Mouse (Mus musculus) central nervous system, embryonic 14 days (tissue): ENCODE data around the gene Mepce. TPM values are rescaled to one million over a fixed set of nuclear protein-coding genes. Genes with fewer than 3 reads are reported as not detected.

Experiments
- polyA plus RNA-seq: library from polyadenylated mRNA; depleted of rRNA; stranded (reverse); fragments of >200 nt; gene quantifications from 2 replicates; pipeline ENCODE4 v1.2.3, GENCODE M21; 2012; rRNA removed

The Mepce gene
- polyA plus RNA-seq: 36.2 and 40.2 TPM in 2 replicates

DNA sequence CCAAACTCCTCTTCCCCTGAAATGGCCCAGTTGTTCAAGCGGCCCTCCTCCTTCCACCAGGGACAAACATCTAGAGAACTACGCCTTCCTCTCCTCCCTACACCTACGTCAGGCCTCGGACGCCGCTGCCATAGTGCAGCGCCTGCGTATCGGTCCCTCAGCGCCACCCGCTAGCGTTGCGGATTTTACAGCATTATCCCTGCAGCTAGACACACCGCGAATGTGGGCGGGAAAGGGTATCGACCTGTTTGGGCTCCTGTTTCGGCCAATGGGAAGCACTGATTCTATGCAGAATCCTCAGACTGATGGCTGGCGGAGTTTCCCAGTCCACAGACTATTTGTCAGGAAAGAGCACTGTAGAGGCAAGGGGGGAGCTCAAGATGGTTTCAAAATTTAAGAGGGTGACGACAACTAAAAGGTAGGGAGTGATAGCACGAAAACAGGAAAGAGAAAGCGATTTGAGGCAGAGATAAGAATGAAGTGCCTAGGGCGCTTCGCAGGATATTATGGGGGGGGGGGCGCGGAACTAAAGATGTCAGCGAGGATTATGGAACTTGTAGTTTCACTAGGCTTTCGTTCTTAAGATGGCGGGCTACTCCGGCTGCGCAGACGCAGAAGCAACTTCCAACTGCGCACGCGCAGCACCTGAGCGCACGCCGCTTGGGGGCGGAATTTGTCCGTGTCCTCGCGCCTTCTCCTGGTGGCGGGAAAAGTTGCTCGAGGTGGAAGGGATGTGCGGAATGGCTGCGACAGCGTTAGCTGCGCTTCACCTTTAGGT is at the start of gene Mepce, which contains the start of gene Zcwpw1:
Gene Mepce, minus strand, starts transcription at position 505 of the 778 bp plus-strand sequence.
Gene Zcwpw1, plus strand, starts transcription at position 648 of the 778 bp plus-strand sequence.

DNA sequence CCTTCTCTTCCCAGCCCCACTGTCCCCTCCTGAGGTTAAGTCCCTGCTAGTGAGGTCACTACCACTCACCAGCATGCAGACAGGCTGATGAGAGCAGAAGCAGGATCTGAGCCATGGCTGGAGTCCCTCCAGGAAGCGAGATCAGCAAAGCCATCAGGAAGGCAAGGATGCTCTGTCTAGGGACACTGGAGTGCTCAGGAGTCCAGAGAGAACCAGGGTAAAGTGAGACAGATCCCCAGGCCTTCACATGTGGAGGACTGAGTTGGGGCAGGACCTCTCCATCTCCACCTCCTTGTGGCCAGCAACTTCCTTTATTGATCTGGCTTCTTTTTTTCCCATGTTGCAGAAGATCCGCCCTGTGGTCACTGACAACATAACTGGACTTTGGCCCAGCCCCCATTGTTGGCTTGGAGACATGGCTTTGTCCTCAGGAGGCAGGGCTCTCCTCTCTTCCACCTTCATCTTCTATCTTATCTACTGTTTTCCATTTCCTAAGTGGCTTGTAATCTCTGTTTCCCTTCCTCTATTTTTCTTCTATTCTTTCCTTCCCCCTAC is 48.6 kb upstream of the Mepce start, which contains the start of gene Pilra:
Gene Pilra, minus strand, starts transcription at position 316 of the 555 bp plus-strand sequence.

DNA sequence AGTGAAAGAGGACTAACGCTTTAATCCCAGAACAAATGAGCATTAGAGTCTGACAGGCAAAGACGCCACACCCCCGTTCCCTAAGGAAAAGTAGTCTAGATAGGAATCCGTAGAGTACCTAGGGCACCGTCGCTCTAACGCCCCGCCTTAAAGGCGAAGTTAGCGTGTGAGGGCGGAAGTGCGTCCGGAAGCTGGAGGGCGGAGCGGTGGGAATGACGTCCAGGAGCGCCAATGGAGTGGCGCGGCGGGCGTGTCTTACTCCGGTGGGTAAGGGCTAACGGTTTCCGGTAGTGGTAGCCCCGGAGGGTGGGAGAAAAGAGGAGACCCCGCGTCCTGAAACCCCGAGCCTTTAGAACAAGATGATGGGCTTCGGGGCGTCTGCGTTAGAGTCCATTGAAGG is 8.8 kb downstream of the Mepce start, which contains the start of gene Ppp1r35:
Gene Ppp1r35, plus strand, starts transcription at position 215 of the 400 bp plus-strand sequence.

DNA sequence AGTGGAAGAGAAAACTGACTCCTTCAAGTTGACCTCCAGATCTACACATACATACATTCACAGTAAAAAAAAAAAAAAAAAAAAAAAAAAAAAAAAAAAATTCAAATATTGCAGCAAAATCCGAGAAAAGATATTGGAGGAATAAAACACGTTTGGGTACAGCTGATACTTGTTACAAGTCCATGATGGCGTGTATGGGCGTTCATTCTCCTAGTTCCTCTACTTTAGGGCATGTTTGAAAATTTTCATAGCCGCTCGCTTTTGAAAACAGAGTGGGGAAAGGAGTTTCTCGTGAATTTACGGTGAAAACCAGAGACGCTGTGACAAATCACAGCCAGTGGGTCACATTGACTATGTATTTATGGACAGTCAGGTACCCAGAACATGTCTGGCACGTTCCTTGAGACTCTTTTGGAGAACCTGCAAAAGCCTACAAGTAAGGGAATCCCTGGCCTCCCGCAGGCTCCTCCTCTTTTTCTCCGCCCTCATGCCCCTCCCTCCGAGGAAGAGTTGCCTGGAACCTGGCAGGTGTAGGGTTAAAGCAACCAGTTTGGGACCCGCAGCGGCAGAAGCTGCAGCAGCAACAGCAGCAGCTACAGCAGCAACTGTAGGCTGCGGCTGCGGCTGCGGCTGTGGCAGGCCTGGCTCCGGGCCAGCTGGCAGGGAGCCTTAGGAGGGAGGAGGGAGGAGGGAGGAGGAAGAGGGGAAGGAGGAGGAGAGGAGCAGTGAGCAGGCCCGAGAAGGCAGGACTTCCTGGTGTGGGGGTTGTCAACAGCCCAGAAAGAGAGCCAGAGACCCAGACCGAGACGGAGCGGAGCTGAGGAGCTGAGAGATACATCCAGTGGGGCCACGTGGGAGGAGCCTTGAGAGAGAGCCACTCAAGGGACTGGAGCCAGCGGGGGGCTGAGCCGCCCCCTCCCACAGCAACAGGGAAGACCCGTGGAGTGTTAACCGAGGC is 42.0 kb downstream of the Mepce start, which contains the start of gene Tsc22d4:
Gene Tsc22d4, plus strand, starts transcription at position 517 of the 958 bp plus-strand sequence.

DNA sequence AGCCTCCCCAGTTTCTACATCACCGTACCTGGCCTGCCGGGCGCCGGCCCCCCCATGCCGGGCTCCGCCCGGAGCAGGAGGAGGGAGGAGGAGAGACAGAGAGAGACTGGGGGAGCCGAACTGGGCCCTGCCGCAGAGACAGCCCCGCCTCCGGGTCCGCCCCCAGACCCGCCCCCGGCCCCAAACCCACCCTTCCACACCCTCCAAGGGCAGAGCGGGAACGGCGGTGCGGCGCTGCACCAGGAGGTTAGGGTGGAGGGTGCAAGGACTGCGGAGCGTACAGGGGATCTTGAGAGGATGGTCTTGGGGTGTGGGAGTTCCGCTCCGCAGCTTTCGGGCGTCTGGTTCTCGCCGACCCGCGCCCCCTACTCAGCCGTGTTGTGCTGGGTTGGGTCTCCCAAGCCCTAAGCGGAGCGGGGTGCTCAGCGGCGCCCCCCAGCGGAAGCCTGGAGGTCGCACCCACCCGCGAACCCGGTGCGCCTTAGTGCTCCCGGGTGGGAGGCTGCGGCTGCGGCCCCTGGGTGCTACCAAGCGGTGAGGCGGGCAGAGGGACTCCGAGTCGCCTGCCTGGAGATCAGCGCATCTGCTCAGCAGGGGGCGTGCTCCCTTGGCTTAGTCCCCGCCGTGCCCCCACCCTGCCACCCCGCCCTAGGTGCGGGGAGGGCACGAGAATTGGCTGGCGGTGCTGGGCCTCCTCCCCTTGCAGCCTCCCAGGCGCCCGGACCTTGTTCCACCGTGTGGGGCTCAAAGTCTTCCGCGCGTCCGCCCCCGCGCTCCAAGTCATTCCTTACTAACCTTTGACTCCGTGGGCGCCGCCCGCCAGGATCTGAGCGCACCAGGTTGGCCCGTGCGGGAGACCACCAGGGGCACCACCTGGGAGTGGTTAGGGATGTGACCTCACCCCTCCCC is 46.2 kb downstream of the Mepce start, which contains the start of gene Nyap1:
Gene Nyap1, minus strand, starts transcription at position 585 of the 909 bp plus-strand sequence.

Other genes with a start within 250 kb of the Mepce start
- 237 and 255 TPM in 2 replicates for gene Actl6b, start 234.1 kb downstream of the Mepce start, polyA plus RNA-seq
- gene Tfr2, start 217.8 kb downstream of the Mepce start, polyA plus RNA-seq: 8.2 and 9.8 TPM in 2 replicates
- 68.3 and 78.4 TPM in 2 replicates for gene Mospd3, start 186.6 kb downstream of the Mepce start, polyA plus RNA-seq
- gene Pcolce, start 173.9 kb downstream of the Mepce start, polyA plus RNA-seq: 30.6 and 64.8 TPM in 2 replicates
- gene Fbxo24, start 158.7 kb downstream of the Mepce start, polyA plus RNA-seq: 0.23 and 0.26 TPM in 2 replicates
- 22.0 and 23.5 TPM in 2 replicates for gene Lrch4, start 158.5 kb downstream of the Mepce start, polyA plus RNA-seq
- 16.1 and 17.9 TPM in 2 replicates for gene Gm20605, start 158.5 kb downstream of the Mepce start, polyA plus RNA-seq
- gene Sap25, start 146.3 kb downstream of the Mepce start, polyA plus RNA-seq: 35.2 and 37.5 TPM in 2 replicates
- gene Irs3, start 141.9 kb downstream of the Mepce start, polyA plus RNA-seq: 0.06 and 0.13 TPM in 2 replicates
- 16.9 and 19.4 TPM in 2 replicates for gene Agfg2, start 102.9 kb downstream of the Mepce start, polyA plus RNA-seq
- gene Nyap1, start 46.0 kb downstream of the Mepce start, polyA plus RNA-seq: 165 and 183 TPM in 2 replicates
- gene Tsc22d4, start 41.9 kb downstream of the Mepce start, polyA plus RNA-seq: 57.8 and 66.5 TPM in 2 replicates
- gene Ppp1r35, start 8.8 kb downstream of the Mepce start, polyA plus RNA-seq: 55.5 and 66.0 TPM in 2 replicates
- 11.3 and 14.0 TPM in 2 replicates for gene Zcwpw1, start 143 bp upstream of the Mepce start, polyA plus RNA-seq
- 0.38 TPM in 2 replicates for gene Pilra, start 48.6 kb upstream of the Mepce start, polyA plus RNA-seq
- 0.09 and 0.10 TPM in 2 replicates for gene Pilrb1, start 70.5 kb upstream of the Mepce start, polyA plus RNA-seq
- gene Pilrb2, start 84.2 kb upstream of the Mepce start, polyA plus RNA-seq: 0.04 and 0.11 TPM in 2 replicates
- gene Cyp3a13, start 134.0 kb upstream of the Mepce start, polyA plus RNA-seq: 0.05 TPM in 1 of 2 replicates, not detected in the other
- gene Gjc3, start 175.4 kb upstream of the Mepce start, polyA plus RNA-seq: 0.38 and 0.71 TPM in 2 replicates
- gene Azgp1, start 193.9 kb upstream of the Mepce start, polyA plus RNA-seq: not detected in 2 replicates
- not detected in 2 replicates for gene Smok3a, start 233.6 kb upstream of the Mepce start, polyA plus RNA-seq
- not detected in 2 replicates for gene Smok3b, start 233.8 kb upstream of the Mepce start, polyA plus RNA-seq